Mouse (Mus musculus) stomach, postnatal 0 days (tissue): ENCODE results near the gene Ryr1. TPM values are rescaled to one million over a fixed set of nuclear protein-coding genes. Genes with fewer than 3 reads are reported as not detected.
A peak's percentile ranks its signal among the peaks of the same experiment; 100 is the strongest.

Experiments used
- ATAC-seq: fragments of 200-750 bp; cut with Nextera tagmentation; 2 replicates; pipeline ENCODE4 v1.8.0; 2017; ENCODE audit not compliant: low FRiP score, low TSS enrichment
- DNase-seq: peaks from one replicate; pipeline ENCODE4 v3.0.0-alpha.2; 2016; ENCODE audit warnings: low spot score
- H3K27ac ChIP-seq: fragments of 300-500 bp; sonication (generic); replicated peaks from 2 replicates; pipeline ENCODE4 v1.5.1; 2014; ENCODE audit warnings: mild to moderate bottlenecking, control low read depth
- H3K27me3 ChIP-seq: fragments of 300-500 bp; sonication (generic); 2 replicates; pipeline ENCODE4 v1.6.1; 2014; ENCODE audit warnings: low read length; ENCODE audit not compliant: control insufficient read depth, insufficient read depth
- H3K36me3 ChIP-seq: fragments of 300-500 bp; sonication (generic); 2 replicates; pipeline ENCODE4 v1.6.1; 2014; ENCODE audit warnings: low read length, mixed read lengths; ENCODE audit not compliant: control insufficient read depth, insufficient read depth
- H3K4me1 ChIP-seq: fragments of 300-500 bp; sonication (generic); replicated peaks from 2 replicates; pipeline ENCODE4 v1.6.1; 2014; ENCODE audit warnings: antibody characterized with exemption; ENCODE audit not compliant: control insufficient read depth, insufficient read depth
- H3K4me2 ChIP-seq: fragments of 300-500 bp; sonication (generic); replicated peaks from 2 replicates; pipeline ENCODE4 v1.6.1; 2014; ENCODE audit warnings: low read depth, mild to moderate bottlenecking, control low read depth, moderate library complexity
- H3K4me3 ChIP-seq: fragments of 300-500 bp; sonication (generic); 2 replicates; pipeline ENCODE4 v1.5.1; 2014; ENCODE audit warnings: low read depth, low read length, control low read depth
- H3K9ac ChIP-seq: fragments of 300-500 bp; sonication (generic); 2 replicates; pipeline ENCODE4 v1.6.1; 2014; ENCODE audit warnings: mild to moderate bottlenecking, low read length, control low read depth, mixed read lengths
- H3K9me3 ChIP-seq: fragments of 300-500 bp; sonication (generic); 2 replicates; pipeline ENCODE4 v1.6.1; 2016; ENCODE audit warnings: low read length; ENCODE audit not compliant: control insufficient read depth
- CTCF ChIP-seq: IDR thresholded peaks from 2 replicates; pipeline ENCODE4 v1.5.1; 2016; ENCODE audit warnings: antibody characterized with exemption, low read depth, mild to moderate bottlenecking, moderate library complexity
- EP300 ChIP-seq: optimal IDR thresholded peaks from 2 replicates; pipeline ENCODE3; 2016; ENCODE audit warnings: antibody characterized with exemption
- WGBS: fragments of 180-500 bp; shearing (Covaris S2); extraction: QIAGEN DNeasy Blood & Tissue Kit; methylation state at CpG from one replicate; pipeline ENCODE4 v1.1.7; 2014; 5-methylcytosine and 5-hydroxymethylcytosine counted together
- polyA plus RNA-seq: library from polyadenylated mRNA; unstranded; fragments of >200 nt; fragmentation: Nextera tagmentation; extraction: Ambion mirVana; gene quantifications from 2 replicates; pipeline ENCODE4 v1.2.1, GENCODE M21; 2015

Gene Ryr1
- polyA plus RNA-seq, 1 experiment from 2014 or later, result 0.11 TPM

GRCm38 (mm10) chr7:28992997-28993396, 132.0 kb downstream of the Ryr1 start:
- no peak for ATAC-seq
- TF ChIP-seq EP300 (no peak), CTCF (no peak)
- no peak for DNase-seq

GRCm38 (mm10) chr7:28991616-28992015, 133.4 kb downstream of the Ryr1 start:
- Histone ChIP-seq H3K27ac (no peak overlapping the region), H3K36me3 (no peaks in the 10 kb centered on the region), H3K9ac (no peak overlapping the region), H3K4me3 (no peak overlapping the region), H3K27me3 (no peaks in the 10 kb centered on the region), H3K4me1 (no peaks in the 10 kb centered on the region), H3K9me3 (no peaks in the 10 kb centered on the region), H3K4me2 (no peak overlapping the region)
- no peak for TF ChIP-seq EP300
- peak; percentile 58 for TF ChIP-seq CTCF
- WGBS, result 70% methylated on average over 5 of the region's 5 CpGs
- ATAC-seq (no peak), DNase-seq (no peak)

More at GRCm38 (mm10) chr7:28992997-28993396, 132.0 kb downstream of the Ryr1 start:
- Histone ChIP-seq H3K4me3 (no peak overlapping the region), H3K9ac (no peak overlapping the region), H3K27ac (no peak overlapping the region), H3K9me3 (no peaks in the 10 kb centered on the region), H3K4me1 (no peaks in the 10 kb centered on the region), H3K27me3 (no peaks in the 10 kb centered on the region), H3K4me2 (no peak overlapping the region), H3K36me3 (no peaks in the 10 kb centered on the region)
- 87% methylated on average over 3 of the region's 3 CpGs for WGBS

GRCm38 (mm10) chr7:28990766-28991273, 134.2 kb downstream of the Ryr1 start:
- H3K4me2 ChIP-seq, result no peak overlapping the region
- no peaks in the 10 kb centered on the region for H3K9me3 ChIP-seq
- ATAC-seq (no peak), DNase-seq (no peak)
- H3K4me1 ChIP-seq, result no peaks in the 10 kb centered on the region
- no peak overlapping the region for H3K9ac ChIP-seq
- no peaks in the 10 kb centered on the region for H3K36me3 ChIP-seq
- H3K27me3 ChIP-seq, result no peaks in the 10 kb centered on the region
- no peak overlapping the region for H3K4me3 ChIP-seq
- no peak for TF ChIP-seq EP300
- no peak for TF ChIP-seq CTCF
- H3K27ac ChIP-seq, result no peak overlapping the region
- WGBS, result 60% methylated on average over 13 of the region's 14 CpGs

GRCm38 (mm10) chr7:28985207-28985606, 139.8 kb downstream of the Ryr1 start:
- Histone ChIP-seq H3K4me2 (no peak overlapping the region), H3K36me3 (no peaks in the 10 kb centered on the region), H3K4me3 (no peak overlapping the region), H3K9me3 (no peaks in the 10 kb centered on the region), H3K4me1 (peaks cover 7% of the 10 kb centered on the region; the same call in 1 of the 2 replicates), H3K27ac (no peak overlapping the region), H3K9ac (no peak overlapping the region), H3K27me3 (no peaks in the 10 kb centered on the region)
- ATAC-seq (no peak), DNase-seq (no peak)
- no peak for TF ChIP-seq CTCF
- TF ChIP-seq EP300, result no peak
- 85% methylated on average over 7 of the region's 7 CpGs for WGBS

- no peak for DNase-seq
- H3K27me3 ChIP-seq, result no peaks in the 10 kb centered on the region
- H3K36me3 ChIP-seq, result no peaks in the 10 kb centered on the region
- no peak overlapping the region for H3K4me2 ChIP-seq
- no peak overlapping the region for H3K9ac ChIP-seq
- WGBS, result 93% methylated on average over 1 of the region's 1 CpGs
- H3K27ac ChIP-seq, result no peak overlapping the region
- H3K4me3 ChIP-seq, result no peak overlapping the region
- TF ChIP-seq CTCF (no peak), EP300 (no peak)
- H3K4me1 ChIP-seq, result peaks cover 7% of the 10 kb centered on the region; the same call in 1 of the 2 replicates
- no peak for ATAC-seq
- no peaks in the 10 kb centered on the region for H3K9me3 ChIP-seq
Observed at GRCm38 (mm10) chr7:28984452-28984851, 140.5 kb downstream of the Ryr1 start.

GRCm38 (mm10) chr7:28983849-28984248, 141.1 kb downstream of the Ryr1 start:
- H3K4me1 ChIP-seq, result peaks cover 7% of the 10 kb centered on the region; the same call in 1 of the 2 replicates
- no peak overlapping the region for H3K4me3 ChIP-seq
- 0 out of 2 replicates have a peak, but pooled peaks cover 1% of the 10 kb centered on the region for H3K36me3 ChIP-seq
- ATAC-seq (no peak), DNase-seq (no peak)
- no peak overlapping the region for H3K27ac ChIP-seq
- 63% methylated on average over 4 of the region's 4 CpGs for WGBS
- TF ChIP-seq EP300, result no peak
- no peak for TF ChIP-seq CTCF
- H3K9me3 ChIP-seq, result no peaks in the 10 kb centered on the region
- no peak overlapping the region for H3K9ac ChIP-seq
- no peak overlapping the region for H3K4me2 ChIP-seq
- H3K27me3 ChIP-seq, result no peaks in the 10 kb centered on the region
